Mouse (Mus musculus): ENCODE measurements around the gene Mkks.

The Mkks gene

DNA sequence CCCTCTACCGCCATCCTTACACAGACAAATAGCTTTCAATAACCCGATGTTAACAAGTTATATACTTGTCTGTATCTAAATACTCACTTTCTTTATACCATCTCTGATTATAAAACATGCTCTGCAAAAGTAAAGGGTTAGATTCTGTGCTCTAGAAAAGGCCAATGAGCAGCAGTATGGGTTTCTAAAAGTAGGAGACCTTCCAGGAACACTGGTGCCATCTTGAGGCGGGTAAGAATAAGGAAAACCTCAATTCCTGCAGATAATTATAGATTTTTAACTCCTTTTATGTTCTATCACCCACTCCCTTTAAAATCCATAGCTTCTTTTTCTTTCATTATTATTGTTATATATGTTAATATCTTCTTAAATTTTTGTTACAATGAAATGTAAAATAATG, 55.3 kb downstream of the Mkks start:
- DNase-seq (ENCODE audit: low spot score): no peak

DNA sequence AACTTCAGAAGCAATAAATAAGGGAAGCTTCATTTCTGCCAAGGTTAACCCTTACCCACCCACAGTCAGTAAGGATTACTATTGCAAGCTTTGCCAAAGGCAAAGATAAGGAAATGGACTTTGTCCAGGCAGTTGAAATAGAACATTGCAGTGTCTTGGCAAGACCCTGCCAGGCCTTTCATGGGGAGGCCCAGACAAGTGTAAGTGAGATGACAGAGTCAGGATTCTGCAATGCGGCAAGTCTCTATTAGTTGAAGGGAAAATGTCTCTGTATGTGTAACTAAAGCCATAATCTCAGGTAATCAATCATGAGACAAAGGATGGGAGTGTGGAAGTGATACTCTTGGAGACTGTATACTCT, 56.5 kb downstream of the Mkks start:
- no peak for DNase-seq (ENCODE audit: low spot score)

DNA sequence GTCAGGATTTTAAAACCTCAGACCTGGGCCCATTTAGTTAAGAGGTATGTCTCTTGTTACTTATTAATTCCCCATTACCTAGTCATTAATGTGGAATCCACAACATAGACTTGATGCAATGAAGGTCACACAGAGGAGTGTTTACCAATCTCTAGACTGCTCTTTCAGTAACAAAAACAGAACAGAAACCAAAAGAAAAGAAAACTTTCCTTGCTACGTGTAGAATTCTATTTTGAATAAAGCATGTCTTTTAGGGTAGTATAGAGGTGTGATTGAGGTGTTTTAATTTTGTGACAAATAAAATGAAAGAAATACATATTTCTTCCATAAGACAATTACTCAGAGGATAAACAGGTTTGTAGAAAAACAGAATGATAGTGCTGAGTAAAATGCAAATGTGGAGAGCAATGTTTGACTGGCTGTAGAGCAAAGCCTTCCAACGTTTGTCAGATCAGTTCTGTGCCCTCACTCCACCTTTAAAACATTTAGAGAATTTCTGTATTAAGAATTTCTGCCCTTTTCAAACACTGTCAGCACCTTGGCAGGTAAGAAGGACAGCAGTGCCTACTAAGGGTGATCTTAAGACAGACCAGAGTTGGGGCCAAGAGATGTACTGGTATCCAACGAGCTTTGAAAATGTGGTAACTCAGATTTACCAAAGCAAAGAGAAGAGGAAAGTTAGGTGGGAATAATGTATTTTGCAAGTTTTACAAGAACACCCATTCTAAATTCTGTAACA, 57.0 kb downstream of the Mkks start:
- no peak for DNase-seq (ENCODE audit: low spot score)

DNA sequence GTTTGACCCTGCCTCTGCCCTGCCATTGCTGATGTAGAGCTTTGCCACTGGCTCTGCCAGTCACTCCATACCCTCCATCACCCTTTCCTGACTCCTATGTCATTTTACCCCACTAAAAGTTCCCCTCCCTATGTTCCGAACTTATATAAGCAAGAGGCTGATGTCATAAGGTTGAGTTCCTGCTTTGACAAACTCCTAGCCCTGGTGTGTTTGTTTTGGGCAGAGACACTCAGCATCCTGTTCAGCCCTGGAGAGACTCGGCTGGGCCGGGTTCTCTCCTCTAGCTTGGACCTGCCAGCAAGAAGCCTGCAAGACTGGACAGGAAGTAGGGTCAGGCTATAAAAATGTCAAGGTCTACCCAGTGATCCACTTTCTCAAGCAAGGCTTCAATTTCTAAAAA, 58.3 kb downstream of the Mkks start:
- no peak for DNase-seq (ENCODE audit: low spot score)

DNA sequence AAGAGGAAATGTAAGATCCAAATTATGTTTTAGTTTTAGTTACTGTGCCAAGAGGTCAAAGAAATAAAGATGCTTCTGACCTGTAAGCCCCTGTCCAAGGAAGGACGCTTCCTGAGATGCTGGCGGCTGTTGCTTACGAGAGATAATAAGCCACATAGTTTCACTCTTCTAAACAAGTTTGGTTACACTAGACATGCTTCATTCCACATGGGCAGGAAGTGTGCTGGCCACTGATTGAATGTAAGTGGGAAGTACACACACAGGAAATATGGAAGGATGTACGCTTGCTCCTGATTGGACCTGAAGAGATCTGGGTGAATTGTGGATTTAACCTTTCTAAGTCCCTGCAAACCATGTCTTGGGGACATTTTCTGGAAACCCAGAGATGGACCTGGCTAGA, 63.6 kb downstream of the Mkks start:
- DNase-seq (ENCODE audit: low spot score): no peak

Measured in left cerebral cortex, adult 11 months (tissue).